Mouse (Mus musculus) spleen, adult 12 weeks (tissue): Measurements from ENCODE around the gene Snrnp40.

Source experiments
- DNase-seq: peaks from one replicate; pipeline ENCODE4 v3.0.0; 2022; ENCODE audit warnings: low spot score

The Snrnp40 gene

GRCm38 (mm10) chr4:130359486-130360237 is at the start of gene Snrnp40, which contains the start of gene Zcchc17:
TSS of gene Snrnp40 (plus strand) at chr4:130360132.
TSS of gene Zcchc17 (minus strand) at chr4:130359943.
- peak; percentile 98 for DNase-seq

- no peak for DNase-seq
These were observed 47.4 kb upstream of the Snrnp40 start for GRCm38 (mm10) chr4:130312526-130312925.

GRCm38 (mm10) chr4:130313552-130313951 is 46.4 kb upstream of the Snrnp40 start:
- DNase-seq = no peak

- DNase-seq = no peak
These were observed 44.0 kb upstream of the Snrnp40 start for GRCm38 (mm10) chr4:130315771-130316527.

GRCm38 (mm10) chr4:130316691-130317090 is 43.2 kb upstream of the Snrnp40 start:
- DNase-seq = no peak

- DNase-seq = no peak
These were observed 41.8 kb upstream of the Snrnp40 start for GRCm38 (mm10) chr4:130318122-130318521.

- DNase-seq = no peak
These were observed 40.4 kb upstream of the Snrnp40 start for GRCm38 (mm10) chr4:130319564-130319963.

GRCm38 (mm10) chr4:130321640-130322039 is 38.3 kb upstream of the Snrnp40 start:
- DNase-seq = no peak

GRCm38 (mm10) chr4:130322567-130322966 is 37.4 kb upstream of the Snrnp40 start:
- no peak for DNase-seq

GRCm38 (mm10) chr4:130323165-130323564 is 36.8 kb upstream of the Snrnp40 start:
- DNase-seq = no peak

GRCm38 (mm10) chr4:130323607-130324006 is 36.3 kb upstream of the Snrnp40 start:
- no peak for DNase-seq

- DNase-seq = no peak
These were observed 34.5 kb upstream of the Snrnp40 start for GRCm38 (mm10) chr4:130325446-130325845.

- DNase-seq = no peak
These were observed 32.6 kb upstream of the Snrnp40 start for GRCm38 (mm10) chr4:130327366-130327765.

- DNase-seq = no peak
These were observed 24.1 kb upstream of the Snrnp40 start for GRCm38 (mm10) chr4:130335867-130336266.

GRCm38 (mm10) chr4:130341691-130342090 is 18.2 kb upstream of the Snrnp40 start:
- DNase-seq = peak; percentile 35

GRCm38 (mm10) chr4:130349666-130350065 is 10.3 kb upstream of the Snrnp40 start:
- no peak for DNase-seq

GRCm38 (mm10) chr4:130350690-130351422 is 9.1 kb upstream of the Snrnp40 start:
- no peak for DNase-seq

- no peak for DNase-seq
These were observed 7.3 kb upstream of the Snrnp40 start for GRCm38 (mm10) chr4:130352588-130352987.

- DNase-seq = no peak
These were observed 2.0 kb upstream of the Snrnp40 start for GRCm38 (mm10) chr4:130357946-130358345.

GRCm38 (mm10) chr4:130360238-130360590 is 282 bp downstream of the Snrnp40 start:
- DNase-seq = no peak

- DNase-seq = no peak
These were observed 16.7 kb downstream of the Snrnp40 start for GRCm38 (mm10) chr4:130376675-130377074.

GRCm38 (mm10) chr4:130377500-130377899 is 17.6 kb downstream of the Snrnp40 start:
- no peak for DNase-seq

- DNase-seq = no peak
These were observed 19.2 kb downstream of the Snrnp40 start for GRCm38 (mm10) chr4:130379181-130379580.
